Mouse (Mus musculus) neural tube, embryonic 11.5 days (tissue): ENCODE measurements at regions not wholly inside any gene's neighbourhood (a gene's known extent, or its start where the extent isn't known, plus 50 kb on each side); places are given as distances from the start of the nearest gene placed in this dataset.
"Not testable (repeated sequence)": the region's sequence is repeated elsewhere in the genome, so short reads cannot be mapped to it uniquely, and the experiment has no call there.

Experiments
- ATAC-seq: fragments of 200-750 bp; cut with Nextera tagmentation; 2 replicates; pipeline ENCODE4 v1.8.0; 2017; ENCODE audit warnings: moderate number of reproducible peaks, mild to moderate bottlenecking, moderate TSS enrichment, moderate library complexity; ENCODE audit not compliant: insufficient read depth, low FRiP score, low TSS enrichment
- DNase-seq: peaks from one replicate; pipeline ENCODE4 v3.0.0-alpha.2; 2015; ENCODE audit warnings: low spot score
- H3K27ac ChIP-seq: fragments of 300-500 bp; sonication (generic); 2 replicates; pipeline ENCODE4 v1.5.1; 2014; ENCODE audit warnings: low read depth, mild to moderate bottlenecking, low read length
- H3K27me3 ChIP-seq: fragments of 300-500 bp; sonication (generic); 2 replicates; pipeline ENCODE4 v1.6.1; 2014; ENCODE audit warnings: mild to moderate bottlenecking, low read length, mixed read lengths; ENCODE audit not compliant: control insufficient read depth, insufficient read depth
- H3K36me3 ChIP-seq: fragments of 300-500 bp; sonication (generic); 2 replicates; pipeline ENCODE4 v1.6.1; 2014; ENCODE audit warnings: mild to moderate bottlenecking, low read length, moderate library complexity, mixed read lengths; ENCODE audit not compliant: control insufficient read depth, insufficient read depth
- H3K4me1 ChIP-seq: fragments of 300-500 bp; sonication (generic); 2 replicates; pipeline ENCODE4 v1.6.1; 2014; ENCODE audit warnings: low read length, mixed read lengths; ENCODE audit not compliant: control insufficient read depth, insufficient read depth
- H3K4me2 ChIP-seq: fragments of 300-500 bp; sonication (generic); 2 replicates; pipeline ENCODE4 v1.6.1; 2014; ENCODE audit warnings: low read depth, mild to moderate bottlenecking, moderate library complexity
- H3K4me3 ChIP-seq: fragments of 300-500 bp; sonication (generic); 2 replicates; pipeline ENCODE4 v1.5.1; 2014; ENCODE audit warnings: low read depth, low read length
- H3K9ac ChIP-seq: fragments of 300-500 bp; sonication (generic); 2 replicates; pipeline ENCODE4 v1.6.1; 2014; ENCODE audit warnings: mild to moderate bottlenecking, low read length
- H3K9me3 ChIP-seq: fragments of 300-500 bp; sonication (generic); 2 replicates; pipeline ENCODE4 v1.6.1; 2016; ENCODE audit warnings: low read length; ENCODE audit not compliant: control insufficient read depth
- WGBS: fragments of 180-500 bp; shearing (Covaris S2); extraction: QIAGEN DNeasy Blood & Tissue Kit; methylation state at CpG from one replicate; pipeline ENCODE4 v1.1.7; 2014; 5-methylcytosine and 5-hydroxymethylcytosine counted together

DNA sequence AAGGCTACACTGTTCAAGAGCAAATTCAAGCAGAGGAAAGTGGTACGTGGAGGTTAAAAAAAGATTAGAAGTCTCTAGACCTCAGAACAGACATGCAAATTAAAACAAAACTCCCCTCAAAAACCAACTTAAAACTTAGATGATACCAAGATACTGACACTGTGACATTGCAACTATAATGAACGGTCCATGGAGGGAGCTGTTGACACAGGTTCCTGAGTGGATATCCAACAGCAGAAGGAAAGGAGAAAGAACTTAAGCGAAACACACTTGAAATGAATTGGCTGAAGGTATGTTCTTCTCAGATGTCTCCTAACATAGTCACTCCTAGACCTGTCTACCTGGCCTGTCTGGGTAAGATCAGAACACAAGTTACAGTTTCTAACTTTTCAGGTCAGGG lies 888.9 kb upstream of the Mms22l start:
- Histone ChIP-seq H3K27ac (no peak overlapping the region), H3K9me3 (no peaks in the 10 kb centered on the region), H3K4me3 (no peak overlapping the region), H3K4me1 (peaks cover 5% of the 10 kb centered on the region), H3K27me3 (no peaks in the 10 kb centered on the region), H3K4me2 (no peak overlapping the region), H3K9ac (no peak overlapping the region), H3K36me3 (no peaks in the 10 kb centered on the region)
- WGBS = 80% methylated on average over 3 of the region's 3 CpGs
- DNase-seq (no peak), ATAC-seq (no peak)

DNA sequence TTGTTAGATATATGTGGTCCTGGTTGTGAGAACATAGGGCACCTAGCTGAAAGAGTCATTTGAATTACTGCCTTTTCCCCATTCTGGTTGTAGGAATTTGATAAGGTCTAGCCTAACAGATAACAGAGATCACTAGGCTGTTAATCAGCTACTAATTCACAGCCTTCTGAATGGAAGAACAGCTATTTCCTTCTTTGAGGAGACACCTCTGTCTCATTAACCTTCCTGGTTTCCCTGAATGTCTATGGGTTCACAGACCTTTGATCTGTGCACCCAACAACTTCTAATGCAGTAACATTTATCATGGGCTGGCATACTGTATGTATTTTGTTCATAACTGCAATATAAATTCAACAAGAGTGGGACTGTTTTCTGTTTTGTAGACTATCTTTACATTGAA lies 875.0 kb upstream of the Mms22l start:
- ATAC-seq = no peak
- Histone ChIP-seq H3K9me3 (no peaks in the 10 kb centered on the region), H3K4me1 (no peaks in the 10 kb centered on the region), H3K4me2 (no peak overlapping the region), H3K4me3 (no peak overlapping the region), H3K27ac (no peak overlapping the region), H3K9ac (no peak overlapping the region), H3K27me3 (no peaks in the 10 kb centered on the region), H3K36me3 (no peaks in the 10 kb centered on the region)
- no peak for DNase-seq

DNA sequence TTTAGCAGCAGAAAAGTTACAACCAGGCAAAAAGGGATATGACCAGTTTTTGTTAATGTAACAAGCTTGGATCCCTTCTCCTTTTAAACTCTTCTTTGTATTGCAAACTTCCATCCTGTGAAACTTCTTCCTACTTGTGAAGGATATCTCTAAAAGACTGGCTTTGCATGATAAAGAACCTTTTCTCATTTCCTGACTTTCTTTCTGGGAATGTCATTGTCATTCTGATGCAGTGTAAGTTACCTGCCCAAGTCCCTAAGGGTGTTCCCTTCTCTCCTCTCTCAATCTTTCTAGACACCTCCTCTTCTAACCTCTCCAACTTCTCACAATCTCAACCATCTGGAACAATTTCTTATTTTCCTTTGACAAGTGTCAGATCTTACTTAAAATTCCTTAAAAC lies 874.0 kb upstream of the Mms22l start:
- ATAC-seq = no peak
- Histone ChIP-seq H3K4me1 (no peaks in the 10 kb centered on the region), H3K27me3 (no peaks in the 10 kb centered on the region), H3K27ac (no peak overlapping the region), H3K9ac (no peak overlapping the region), H3K36me3 (no peaks in the 10 kb centered on the region), H3K4me2 (no peak overlapping the region), H3K4me3 (no peak overlapping the region), H3K9me3 (no peaks in the 10 kb centered on the region)
- DNase-seq = no peak

DNA sequence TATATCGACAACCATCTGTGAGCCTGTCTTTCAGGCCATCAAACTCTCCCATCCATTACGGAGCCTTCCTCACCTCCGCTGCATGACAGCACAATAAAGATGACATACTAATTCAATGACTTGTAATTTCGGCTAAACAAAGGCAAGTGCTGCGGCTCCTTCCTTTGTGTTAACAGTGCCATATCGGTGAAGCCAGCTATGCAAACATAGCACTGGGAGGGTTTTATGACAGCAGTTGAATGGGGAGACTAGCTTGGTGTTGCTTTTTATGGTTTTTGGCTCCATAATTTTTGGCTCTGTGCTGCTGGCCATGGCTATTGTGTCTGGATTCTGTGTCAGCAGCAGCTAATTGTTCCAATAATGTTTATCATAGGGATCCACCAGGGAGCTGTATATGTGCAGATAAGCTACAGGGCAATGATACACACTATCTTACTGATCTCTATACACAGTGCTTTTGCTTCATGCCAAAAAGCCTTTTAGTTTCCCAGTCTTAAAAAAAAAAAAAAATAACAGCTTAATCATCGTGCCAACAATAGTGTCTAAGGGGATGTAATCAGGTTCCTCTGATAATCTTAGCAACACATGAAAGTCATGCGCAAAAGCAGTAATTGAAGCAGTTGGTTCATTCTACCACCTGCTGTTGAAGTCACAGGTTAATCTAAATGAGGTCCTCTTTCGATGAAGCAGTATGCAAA lies 859.9 kb upstream of the Mms22l start:
- Histone ChIP-seq H3K36me3 (no peaks in the 10 kb centered on the region), H3K4me1 (peaks cover 3% of the 10 kb centered on the region; the same call in 1 of the 2 replicates), H3K4me2 (no peak overlapping the region), H3K27ac (peak overlapping the region; percentile 67), H3K9me3 (no peaks in the 10 kb centered on the region), H3K4me3 (no peak overlapping the region), H3K27me3 (no peaks in the 10 kb centered on the region), H3K9ac (peak overlapping the region; percentile 24)
- DNase-seq (peak; percentile 40), ATAC-seq (peak; percentile 72)
- WGBS = 35% methylated on average over 9 of the region's 9 CpGs

DNA sequence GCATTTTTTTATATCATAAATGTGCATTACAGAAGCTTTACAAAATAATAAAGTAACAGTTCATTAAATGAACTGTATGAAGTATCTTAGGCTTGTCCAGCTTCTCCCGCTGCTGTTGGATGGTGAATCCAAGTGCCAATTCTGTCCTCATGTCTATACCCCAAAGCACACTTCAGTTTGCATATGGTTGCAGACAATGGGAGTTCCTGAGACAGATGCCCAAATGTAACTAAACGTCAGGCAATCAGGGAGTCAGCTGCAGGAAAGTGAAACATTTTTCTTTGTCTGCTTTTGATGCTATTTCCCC lies 859.4 kb upstream of the Mms22l start:
- Histone ChIP-seq H3K27me3 (no peaks in the 10 kb centered on the region), H3K9ac (no peak overlapping the region), H3K27ac (peak overlapping the region; percentile 46; the same call in 1 of the 2 replicates), H3K4me1 (peaks cover 3% of the 10 kb centered on the region; the same call in 1 of the 2 replicates), H3K36me3 (no peaks in the 10 kb centered on the region), H3K4me3 (no peak overlapping the region), H3K4me2 (no peak overlapping the region), H3K9me3 (no peaks in the 10 kb centered on the region)
- ATAC-seq (peak; percentile 52; the same call in 1 of the 2 replicates), DNase-seq (no peak)
- WGBS = 46% methylated on average over 2 of the region's 2 CpGs

DNA sequence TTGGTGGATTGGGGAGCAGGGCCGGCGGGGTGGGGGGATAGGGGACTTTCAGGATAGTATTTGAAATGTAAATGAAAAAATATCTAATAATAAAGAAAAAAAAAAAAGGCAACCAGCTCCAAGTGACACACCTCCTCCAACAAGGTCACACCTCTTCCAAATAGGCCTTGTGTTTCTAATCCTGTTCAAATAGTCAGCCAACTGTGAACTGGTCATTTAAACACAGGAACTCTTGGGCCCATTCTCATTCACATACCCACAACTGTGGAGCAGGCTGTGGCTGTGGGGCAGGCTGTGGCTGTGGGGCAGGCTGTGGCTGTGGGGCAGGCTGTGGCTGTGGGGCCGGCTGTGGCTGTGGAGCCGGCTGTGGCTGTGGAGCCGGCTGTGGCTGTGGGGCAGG lies 839.6 kb upstream of the Mms22l start:
- ATAC-seq, DNase-seq: not testable (repeated sequence)

DNA sequence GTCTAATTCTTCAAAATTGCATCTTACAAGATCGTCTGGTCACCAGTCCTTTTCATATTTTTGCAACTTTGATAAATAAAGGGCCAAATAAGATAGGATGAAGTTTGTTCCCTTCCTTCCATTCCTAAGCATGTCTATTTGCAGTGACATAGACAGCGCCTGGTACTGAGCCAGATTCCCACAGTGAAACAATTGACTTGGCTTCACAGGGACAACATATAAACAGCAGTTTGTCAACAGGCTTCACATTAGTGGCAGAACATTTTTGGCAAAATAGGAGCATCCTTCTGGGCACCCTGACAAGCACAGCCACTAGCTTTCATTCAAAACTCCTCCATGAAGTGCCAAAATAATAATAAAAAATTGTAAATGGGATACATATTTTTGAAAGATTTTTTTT lies 827.4 kb upstream of the Mms22l start:
- no peak for DNase-seq

More for the DNA sequence above, 839.6 kb upstream of the Mms22l start:
- not testable (repeated sequence) for H3K9ac ChIP-seq, H3K27me3 ChIP-seq, H3K27ac ChIP-seq, H3K4me2 ChIP-seq, H3K36me3 ChIP-seq, H3K9me3 ChIP-seq, H3K4me1 ChIP-seq, H3K4me3 ChIP-seq
- WGBS = 90% methylated on average over 5 of the region's 5 CpGs

DNA sequence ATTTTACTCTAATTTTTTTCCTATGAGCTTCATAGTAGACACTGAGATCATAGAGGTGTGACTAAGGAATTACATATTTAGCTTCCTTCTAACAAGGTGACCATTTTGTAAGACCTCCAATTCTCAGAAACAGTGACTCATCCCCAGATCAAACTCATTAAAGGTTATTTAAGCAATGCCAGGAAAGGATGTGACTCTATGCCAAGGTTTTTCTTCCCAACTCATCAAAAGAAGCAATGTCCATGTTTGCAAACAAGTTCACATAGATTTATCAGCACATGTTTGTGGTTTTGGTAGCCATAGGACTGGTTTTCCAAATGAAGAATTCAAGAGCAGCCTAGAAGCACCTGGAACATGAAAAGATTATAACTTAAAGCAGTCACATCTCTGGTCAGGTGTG lies 792.6 kb upstream of the Mms22l start:
- Histone ChIP-seq H3K4me1 (no peaks in the 10 kb centered on the region), H3K4me2 (no peak overlapping the region), H3K9ac (no peak overlapping the region), H3K27me3 (no peaks in the 10 kb centered on the region), H3K36me3 (no peaks in the 10 kb centered on the region), H3K27ac (no peak overlapping the region), H3K4me3 (no peak overlapping the region), H3K9me3 (no peaks in the 10 kb centered on the region)
- no peak for DNase-seq
- ATAC-seq = no peak

More for the DNA sequence above, 827.4 kb upstream of the Mms22l start:
- WGBS = 88% methylated on average over 2 of the region's 2 CpGs
- ATAC-seq = no peak
- no peak overlapping the region for H3K27ac ChIP-seq
- H3K4me2 ChIP-seq = no peak overlapping the region
- no peaks in the 10 kb centered on the region for H3K36me3 ChIP-seq
- H3K4me3 ChIP-seq = no peak overlapping the region
- H3K4me1 ChIP-seq = no peaks in the 10 kb centered on the region
- no peaks in the 10 kb centered on the region for H3K9me3 ChIP-seq
- H3K9ac ChIP-seq = no peak overlapping the region
- H3K27me3 ChIP-seq = no peaks in the 10 kb centered on the region

DNA sequence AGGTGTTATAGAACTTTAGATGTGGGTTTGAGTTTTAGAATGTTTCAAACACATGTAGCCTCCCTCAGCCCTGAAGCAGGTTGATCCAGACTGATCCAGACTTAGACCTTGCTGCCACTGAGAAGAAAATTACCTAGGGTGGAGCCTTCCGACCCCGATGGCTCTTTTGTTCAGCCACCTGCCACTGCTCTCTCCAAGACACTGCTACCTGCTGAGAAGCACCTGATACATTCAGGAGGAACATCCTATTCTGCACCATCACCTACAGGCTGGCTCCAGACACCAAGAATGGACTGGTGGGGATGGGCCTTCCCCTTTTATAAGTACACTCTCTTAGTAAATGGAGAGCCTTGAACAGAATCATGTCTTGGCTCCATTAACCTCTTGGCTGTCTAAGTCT lies 785.5 kb upstream of the Mms22l start:
- Histone ChIP-seq H3K9me3 (no peaks in the 10 kb centered on the region), H3K9ac (no peak overlapping the region), H3K4me1 (no peaks in the 10 kb centered on the region), H3K36me3 (no peaks in the 10 kb centered on the region), H3K27ac (no peak overlapping the region), H3K27me3 (no peaks in the 10 kb centered on the region), H3K4me2 (no peak overlapping the region), H3K4me3 (no peak overlapping the region)
- ATAC-seq (no peak), DNase-seq (no peak)
- whole genome bisulfite sequencing = 81% methylated on average over 2 of the region's 2 CpGs
